Mouse (Mus musculus) spleen, adult 2 months (tissue): Measurements from ENCODE around the gene Msmb.

Experiments used
- CTCF ChIP-seq: fragments of 200-500 bp; IDR thresholded peaks from 2 replicates; pipeline ENCODE4 v1.5.1; 2011; ENCODE audit warnings: mild to moderate bottlenecking, inconsistent platforms; ENCODE audit not compliant: insufficient read depth, insufficient read length, insufficient replicate concordance; ENCODE audit errors: extremely low read depth
- POLR2A ChIP-seq: fragments of 200-500 bp; IDR thresholded peaks from 2 replicates; pipeline ENCODE4 v1.6.1; 2011; ENCODE audit warnings: low read depth, low read length, inconsistent platforms

DNA sequence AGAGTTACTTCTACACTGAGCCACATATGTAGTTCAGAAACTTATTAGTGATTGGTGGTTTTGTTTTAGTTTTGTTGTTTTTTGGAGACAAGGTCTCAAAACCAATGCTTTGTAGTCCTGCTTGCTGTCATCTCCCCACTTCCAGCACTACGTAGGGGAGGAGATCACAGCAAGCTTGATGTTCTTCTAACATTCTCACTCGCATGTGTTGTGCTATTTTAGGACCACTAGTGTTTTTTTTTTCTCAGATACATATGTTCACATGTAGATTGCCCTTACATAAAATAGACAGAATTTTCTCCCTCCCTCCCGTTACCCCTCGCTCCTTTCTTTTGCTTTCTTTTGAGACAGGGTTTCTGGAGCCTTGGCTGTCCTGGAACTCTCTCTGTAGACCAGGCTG lies 28.3 kb downstream of the Msmb start:
- TF ChIP-seq POLR2A, result no peak
- TF ChIP-seq CTCF, result no peak
